Mouse (Mus musculus) G1E (cell line): ENCODE measurements at regions not wholly inside any gene's neighbourhood (a gene's known extent, or its start where the extent isn't known, plus 50 kb on each side); places are given as distances from the start of the nearest gene placed in this dataset.

ENCODE experiments used
- CTCF ChIP-seq: IDR thresholded peaks from 2 replicates; pipeline ENCODE4 v1.5.1; 2012; ENCODE audit warnings: low read depth, low read length, inconsistent platforms, mixed read lengths
- TAL1 ChIP-seq: conservative IDR thresholded peaks from 2 replicates; pipeline ENCODE4 v1.6.1; 2012; ENCODE audit warnings: low read depth, low read length, inconsistent platforms, mixed read lengths

- TF ChIP-seq CTCF (no peak), TAL1 (no peak)
These were observed 494.3 kb downstream of the Ccdc171 start for GRCm38 (mm10) chr4:84019500-84020255.
